Mouse (Mus musculus) cerebellum, adult 2 months (tissue): ENCODE measurements around the gene Dnajb12.

Experiments
- CTCF ChIP-seq: fragments of 200-500 bp; IDR thresholded peaks from 2 replicates; pipeline ENCODE4 v1.5.1; 2011; ENCODE audit warnings: low read depth, mild to moderate bottlenecking, control low read depth, low read length, moderate library complexity, borderline replicate concordance; ENCODE audit not compliant: insufficient read depth
- POLR2A ChIP-seq: fragments of 200-500 bp; IDR thresholded peaks from 2 replicates; pipeline ENCODE4 v1.6.1; 2011; ENCODE audit warnings: low read length, control low read depth, borderline replicate concordance; ENCODE audit not compliant: insufficient read depth

DNA sequence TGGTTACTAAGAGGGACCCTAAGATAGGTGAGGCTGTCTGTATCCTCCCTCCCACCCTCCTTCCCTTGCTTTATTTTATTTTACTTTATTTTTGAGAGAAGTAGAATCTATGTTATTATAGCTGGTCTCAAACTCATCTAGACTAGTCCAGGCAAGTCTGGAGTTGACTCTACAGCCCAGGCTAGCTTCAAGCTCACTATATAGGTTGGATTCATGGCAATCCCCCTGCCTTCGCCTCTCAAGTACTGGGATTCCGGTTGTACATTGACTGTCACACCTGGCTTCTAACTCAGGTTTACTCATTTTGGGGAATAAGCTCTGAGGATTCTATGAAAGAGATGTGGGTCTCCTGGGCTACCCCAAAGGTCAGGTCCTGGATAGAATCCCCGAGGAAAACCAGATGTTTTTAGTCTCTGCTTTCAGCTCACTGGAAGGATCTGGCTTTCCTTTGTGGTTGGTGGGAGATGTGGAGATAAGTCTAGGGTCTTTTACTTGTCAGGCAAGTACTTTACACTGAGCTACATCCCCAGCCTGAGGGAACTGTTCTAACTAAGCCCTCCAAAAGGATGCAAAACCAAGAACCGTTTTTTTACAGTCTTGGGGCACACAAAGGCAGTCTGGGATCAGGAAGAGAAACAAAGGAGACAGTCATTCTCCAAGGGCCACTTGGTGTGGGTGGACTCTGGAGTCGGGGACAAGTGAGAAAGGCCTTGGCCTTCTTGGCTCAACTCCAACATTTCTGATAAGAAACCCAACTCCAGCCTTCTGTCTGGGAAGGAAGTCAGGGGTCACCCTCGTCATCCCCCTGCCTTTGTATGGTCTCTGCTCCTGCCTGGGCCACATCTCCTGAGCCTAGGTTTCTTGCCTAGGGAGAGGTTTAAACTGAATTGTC lies 69.3 kb downstream of the Dnajb12 start:
- TF ChIP-seq POLR2A: no peak
- TF ChIP-seq CTCF: no peak
